Mouse (Mus musculus): ENCODE results near the gene Rin2. TPM values are rescaled to one million over a fixed set of nuclear protein-coding genes. Genes with fewer than 3 reads are reported as not detected.

Gene Rin2
- polyA plus RNA-seq, 2 experiments, result 38.1 to 49.7 TPM

- Histone ChIP-seq H3K9me3 (ENCODE audit: control insufficient read depth, low read length) (no peaks in the 10 kb centered on the region), H3K27ac (replicated peaks; ENCODE audit: low read depth, low read length) (no peak overlapping the region), H3K4me2 (replicated peaks; ENCODE audit: low read depth, low read length, severe bottlenecking) (no peak overlapping the region), H3K4me3 (replicated peaks; ENCODE audit: low read length) (no peak overlapping the region), H3K9ac (ENCODE audit: low read depth, low read length, severe bottlenecking) (no peak overlapping the region), H3K4me1 (ENCODE audit: control insufficient read depth, insufficient read depth, low read length) (no peaks in the 10 kb centered on the region), H3K36me3 (ENCODE audit: control insufficient read depth, insufficient read depth, low read length) (no peaks in the 10 kb centered on the region), H3K27me3 (ENCODE audit: control insufficient read depth, insufficient read depth, low read length) (no peaks in the 10 kb centered on the region)
- WGBS, result 65% methylated on average over 4 of the region's 4 CpGs
- ATAC-seq (ENCODE audit: low FRiP score, low read depth) (no peak), DNase-seq (ENCODE audit: low spot score) (no peak)
- TF ChIP-seq POLR2A (IDR thresholded peaks at IDR 0.05; ENCODE audit: borderline replicate concordance, extremely low read depth, insufficient read depth, insufficient read length), result no peak
Measured at GRCm38 (mm10) chr2:145668135-145668534, 6.9 kb upstream of the Rin2 start.

DNA sequence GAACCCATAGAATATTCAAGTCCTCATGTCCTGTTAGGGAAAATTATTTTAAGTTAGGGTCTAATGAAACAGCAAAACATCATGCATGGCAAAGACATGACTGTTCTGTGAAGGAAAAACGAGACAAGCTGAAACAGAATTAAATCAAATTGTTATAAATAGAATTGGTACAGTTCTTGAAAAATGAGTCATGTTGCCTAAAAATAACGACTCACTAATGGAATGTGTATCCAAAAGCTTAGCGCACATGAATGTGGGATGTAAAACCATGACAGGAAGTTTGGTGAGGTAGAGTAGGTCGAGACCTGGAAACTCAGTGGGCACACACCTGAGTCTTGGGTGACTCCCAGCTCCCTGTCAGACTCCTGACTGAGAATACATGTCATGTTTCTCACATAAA lies 4.9 kb upstream of the Rin2 start:
- ATAC-seq (ENCODE audit: low FRiP score, low read depth), result no peak
- Histone ChIP-seq H3K4me2 (replicated peaks; ENCODE audit: low read depth, low read length, severe bottlenecking) (no peak overlapping the region), H3K27ac (replicated peaks; ENCODE audit: low read depth, low read length) (no peak overlapping the region), H3K36me3 (ENCODE audit: control insufficient read depth, insufficient read depth, low read length) (no peaks in the 10 kb centered on the region), H3K4me1 (ENCODE audit: control insufficient read depth, insufficient read depth, low read length) (peaks cover 4% of the 10 kb centered on the region), H3K9ac (ENCODE audit: low read depth, low read length, severe bottlenecking) (no peak overlapping the region), H3K9me3 (ENCODE audit: control insufficient read depth, low read length) (no peaks in the 10 kb centered on the region), H3K4me3 (replicated peaks; ENCODE audit: low read length) (no peak overlapping the region), H3K27me3 (ENCODE audit: control insufficient read depth, insufficient read depth, low read length) (no peaks in the 10 kb centered on the region)
- WGBS, result 82% methylated on average over 4 of the region's 4 CpGs
- no peak for TF ChIP-seq POLR2A (IDR thresholded peaks at IDR 0.05; ENCODE audit: borderline replicate concordance, extremely low read depth, insufficient read depth, insufficient read length)
- no peak for DNase-seq (ENCODE audit: low spot score)

DNA sequence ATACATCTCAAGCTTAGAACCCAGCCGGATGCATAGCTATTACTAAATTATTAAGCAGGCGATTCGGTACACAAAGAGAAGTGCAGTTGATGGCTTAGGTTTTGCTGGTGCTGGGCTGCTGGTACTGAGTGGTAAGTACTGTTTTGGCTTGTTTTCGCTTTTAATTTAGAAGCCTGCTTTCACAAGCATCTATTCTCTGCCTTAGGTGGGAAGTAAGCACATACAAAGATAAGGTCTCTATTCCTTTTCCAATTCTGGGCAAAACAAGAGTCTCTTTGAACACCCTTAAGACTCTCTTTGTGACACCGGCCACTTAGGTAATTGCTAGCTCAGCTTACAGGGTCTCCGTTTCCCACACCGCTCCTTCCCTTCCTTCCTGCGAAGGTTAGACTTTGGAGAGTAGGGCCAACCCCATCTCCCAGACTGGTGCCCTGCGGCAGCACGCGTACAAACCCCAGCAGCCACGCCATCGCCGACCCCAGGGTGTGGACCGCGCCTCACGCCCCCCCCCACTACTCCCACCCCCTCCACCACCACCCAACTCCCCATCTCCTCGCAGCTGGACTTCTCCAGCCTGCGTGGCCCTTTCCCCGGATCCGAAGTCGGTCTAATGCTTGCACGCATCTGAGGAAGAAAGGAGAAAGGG lies 396 bp upstream of the Rin2 start:
- H3K9me3 ChIP-seq (ENCODE audit: control insufficient read depth, low read length), result no peaks in the 10 kb centered on the region
- DNase-seq (ENCODE audit: low spot score) (no peak), ATAC-seq (ENCODE audit: low FRiP score, low read depth) (peak; percentile 31)
- peak overlapping the region; percentile 61 for H3K4me3 ChIP-seq (replicated peaks; ENCODE audit: low read length)
- peak overlapping the region; percentile 52 for H3K27ac ChIP-seq (replicated peaks; ENCODE audit: low read depth, low read length)
- no peak for TF ChIP-seq POLR2A (IDR thresholded peaks at IDR 0.05; ENCODE audit: borderline replicate concordance, extremely low read depth, insufficient read depth, insufficient read length)
- H3K4me2 ChIP-seq (replicated peaks; ENCODE audit: low read depth, low read length, severe bottlenecking), result peak overlapping the region; percentile 89
- H3K9ac ChIP-seq (ENCODE audit: low read depth, low read length, severe bottlenecking), result peak overlapping the region; percentile 70
- no peaks in the 10 kb centered on the region for H3K36me3 ChIP-seq (ENCODE audit: control insufficient read depth, insufficient read depth, low read length)
- H3K27me3 ChIP-seq (ENCODE audit: control insufficient read depth, insufficient read depth, low read length), result no peaks in the 10 kb centered on the region
- WGBS, result 4% methylated on average over 23 of the region's 23 CpGs
- H3K4me1 ChIP-seq (ENCODE audit: control insufficient read depth, insufficient read depth, low read length), result peaks cover 12% of the 10 kb centered on the region

DNA sequence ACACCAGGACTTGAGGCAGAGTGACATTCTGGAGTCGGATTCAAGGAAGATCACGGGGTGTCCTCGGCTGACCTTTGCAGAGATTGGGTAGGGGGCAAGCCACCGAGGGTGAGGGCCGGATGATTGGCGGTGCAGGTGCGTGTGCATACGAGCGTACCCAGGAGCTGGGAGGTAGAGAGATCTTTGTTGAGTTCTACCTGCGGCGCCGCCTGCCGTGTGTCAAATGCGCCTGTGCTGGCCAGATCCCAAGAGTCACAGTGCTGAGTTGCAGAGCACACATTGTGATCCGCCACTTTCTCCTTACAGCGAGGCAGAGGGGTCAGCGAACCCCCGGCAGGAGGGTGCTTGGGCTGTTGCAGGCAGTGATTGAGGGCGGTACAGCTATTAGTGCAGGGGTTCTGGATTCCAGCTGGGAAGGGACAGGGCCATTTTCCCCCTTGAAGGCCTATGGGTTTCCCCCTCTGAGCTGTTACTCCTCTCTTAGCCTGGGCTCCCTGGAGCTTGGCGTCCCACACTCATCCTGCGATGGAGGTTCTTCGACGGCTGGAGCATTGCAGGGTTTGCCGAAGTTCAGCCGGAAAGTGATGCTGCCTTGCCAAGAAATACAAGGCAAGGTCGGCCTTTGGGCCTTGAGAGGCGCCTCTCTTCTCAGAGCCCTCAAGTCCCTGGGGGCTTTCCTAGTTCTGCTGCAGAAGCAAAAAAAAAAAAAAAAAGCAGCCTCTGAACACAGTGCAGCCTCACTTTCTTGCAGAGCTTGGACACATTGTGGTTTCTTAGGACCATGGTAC lies 935 bp downstream of the Rin2 start:
- H3K27me3 ChIP-seq (ENCODE audit: control insufficient read depth, insufficient read depth, low read length), result no peaks in the 10 kb centered on the region
- H3K4me3 ChIP-seq (replicated peaks; ENCODE audit: low read length), result peak overlapping the region; percentile 61
- WGBS, result 5% methylated on average over 27 of the region's 27 CpGs
- DNase-seq (ENCODE audit: low spot score) (peak; percentile 33), ATAC-seq (ENCODE audit: low FRiP score, low read depth) (peak; percentile 24; the same call in 1 of the 2 replicates)
- peaks cover 18% of the 10 kb centered on the region for H3K4me1 ChIP-seq (ENCODE audit: control insufficient read depth, insufficient read depth, low read length)
- H3K9ac ChIP-seq (ENCODE audit: low read depth, low read length, severe bottlenecking), result peak overlapping the region; percentile 70
- no peak for TF ChIP-seq POLR2A (IDR thresholded peaks at IDR 0.05; ENCODE audit: borderline replicate concordance, extremely low read depth, insufficient read depth, insufficient read length)
- H3K36me3 ChIP-seq (ENCODE audit: control insufficient read depth, insufficient read depth, low read length), result no peaks in the 10 kb centered on the region
- H3K27ac ChIP-seq (replicated peaks; ENCODE audit: low read depth, low read length), result peak overlapping the region; percentile 52
- no peaks in the 10 kb centered on the region for H3K9me3 ChIP-seq (ENCODE audit: control insufficient read depth, low read length)
- H3K4me2 ChIP-seq (replicated peaks; ENCODE audit: low read depth, low read length, severe bottlenecking), result peak overlapping the region; percentile 89

DNA sequence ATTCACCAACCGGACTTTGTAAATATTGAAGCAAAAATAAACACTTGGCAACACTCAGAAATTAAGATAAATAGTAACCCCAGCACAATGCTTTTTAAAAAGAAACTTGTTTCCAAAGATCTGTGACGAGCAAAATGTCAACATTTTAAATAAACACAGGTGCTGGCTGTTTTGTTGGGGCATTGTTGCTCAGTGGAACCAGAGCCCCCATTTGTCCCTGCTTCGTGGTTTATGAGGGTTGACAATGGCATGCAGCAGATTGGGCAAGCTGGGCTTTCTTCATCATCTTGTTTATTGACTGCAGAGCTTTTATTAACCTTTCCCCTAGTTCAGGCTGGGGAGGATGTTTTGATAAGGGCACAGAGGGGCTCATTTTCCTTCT lies 1.5 kb downstream of the Rin2 start:
- Histone ChIP-seq H3K4me2 (replicated peaks; ENCODE audit: low read depth, low read length, severe bottlenecking) (peak overlapping the region; percentile 89; the same call in 1 of the 2 replicates), H3K36me3 (ENCODE audit: control insufficient read depth, insufficient read depth, low read length) (no peaks in the 10 kb centered on the region), H3K27ac (replicated peaks; ENCODE audit: low read depth, low read length) (no peak overlapping the region), H3K4me1 (ENCODE audit: control insufficient read depth, insufficient read depth, low read length) (peaks cover 18% of the 10 kb centered on the region), H3K27me3 (ENCODE audit: control insufficient read depth, insufficient read depth, low read length) (no peaks in the 10 kb centered on the region), H3K9me3 (ENCODE audit: control insufficient read depth, low read length) (no peaks in the 10 kb centered on the region), H3K9ac (ENCODE audit: low read depth, low read length, severe bottlenecking) (no peak overlapping the region), H3K4me3 (replicated peaks; ENCODE audit: low read length) (peak overlapping the region; percentile 61)
- no peak for TF ChIP-seq POLR2A (IDR thresholded peaks at IDR 0.05; ENCODE audit: borderline replicate concordance, extremely low read depth, insufficient read depth, insufficient read length)
- ATAC-seq (ENCODE audit: low FRiP score, low read depth) (no peak), DNase-seq (ENCODE audit: low spot score) (no peak)
- 43% methylated on average over 3 of the region's 3 CpGs for WGBS

Data from limb, embryonic 14.5 days (tissue).